Mouse (Mus musculus): ENCODE results near the gene Pfkfb1.

Pfkfb1 gene

DNA sequence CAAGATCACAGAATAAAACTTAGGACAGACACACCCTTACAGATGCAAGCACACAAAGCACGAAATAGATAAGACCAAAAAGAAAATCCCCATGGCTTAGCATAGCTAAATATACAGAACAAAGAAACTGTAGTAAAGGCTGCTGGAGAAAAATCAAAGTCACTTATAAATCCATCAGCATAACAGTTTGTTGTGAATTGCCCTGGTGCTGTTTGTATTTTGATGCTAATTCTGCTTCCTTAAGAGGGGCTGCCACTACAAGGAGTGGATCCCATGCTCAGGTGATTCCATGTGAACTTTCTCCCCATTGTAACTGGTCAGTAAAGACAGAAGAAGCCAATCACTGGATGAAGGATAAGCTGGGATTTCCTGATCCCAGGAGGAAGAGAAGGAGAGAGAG is 89.5 kb downstream of the Pfkfb1 start:
- no peak for DNase-seq (ENCODE audit: low spot score)
